In genomic region chr8:106801261-106801660, GRCm38 (mm10) we compare ENCODE assay signal across 22 mouse cellular contexts.
DNase-seq lines count a peak whose midpoint lies in the region; ATAC-seq and TF ChIP-seq lines count a peak whose summit lies in the region.
"Had no signal": no experiment of that assay in that cellular context is flagged by ENCODE, and none has a peak within 500 bp of the region (broad histone marks: within the 10 kb centered on the region; RNA-seq: fewer than 3 reads in every experiment).

No protein-coding gene starts in this region.

- peaks cover 5% of the 10 kb centered on the region for H3K4me1 ChIP-seq in heart, adult 2 months (ENCODE audit: control insufficient read depth, insufficient read depth, low read length)
- 0 out of 2 replicates have a peak, but pooled peaks cover 2% of the 10 kb centered on the region for H3K4me1 ChIP-seq in heart, embryonic 12.5 days (replicated peaks)
- peaks cover 31% of the 10 kb centered on the region for H3K4me1 ChIP-seq in kidney, embryonic 16.5 days (ENCODE audit: insufficient read depth, low read length)
- peaks cover 12% of the 10 kb centered on the region for H3K4me1 ChIP-seq in brown adipose tissue, adult 24 weeks (ENCODE audit: control insufficient read depth, insufficient read depth, insufficient read length, low read length)
- H3K4me1 ChIP-seq: forebrain, embryonic 13.5 days; heart, embryonic 13.5 days had no signal

- H3K27ac ChIP-seq in heart, adult 2 months = peak overlapping the region; percentile 20; the same call in 1 of the 2 replicates
- no peak overlapping the region for H3K27ac ChIP-seq in heart, embryonic 12.5 days (ENCODE audit: poor library complexity, severe bottlenecking)
- peak overlapping the region; percentile 86 for H3K27ac ChIP-seq in kidney, embryonic 16.5 days (ENCODE audit: low read length)
- H3K27ac ChIP-seq in brown adipose tissue, adult 24 weeks (replicated peaks; ENCODE audit: low read depth, low read length) = peak overlapping the region; percentile 62
- H3K27ac ChIP-seq: forebrain, embryonic 10.5 days; forebrain, embryonic 13.5 days; heart, embryonic 13.5 days; hindbrain, embryonic 14.5 days; hindbrain, postnatal 0 days had no signal

- intact Hi-C loops in heart, adult 2 months (cut with DNase I) = no loop called here

- no peak for TF ChIP-seq EP300 in heart, adult 2 months (IDR thresholded peaks at IDR 0.05; ENCODE audit: insufficient read depth, low read depth, low read length)

- no peak overlapping the region for H3K4me3 ChIP-seq in heart, adult 2 months
- no peak overlapping the region for H3K4me3 ChIP-seq in heart, embryonic 12.5 days
- H3K4me3 ChIP-seq in kidney, embryonic 16.5 days (ENCODE audit: low read length) = no peak overlapping the region
- no peak overlapping the region for H3K4me3 ChIP-seq in brown adipose tissue, adult 24 weeks (ENCODE audit: insufficient read depth, low read depth, low read length)
- H3K4me3 ChIP-seq: forebrain, embryonic 10.5 days; forebrain, embryonic 13.5 days; heart, embryonic 13.5 days had no signal

- H3K4me2 ChIP-seq in heart, embryonic 12.5 days = no peak overlapping the region
- no peak overlapping the region for H3K4me2 ChIP-seq in kidney, embryonic 16.5 days (replicated peaks; ENCODE audit: low read depth, low read length)
- H3K4me2 ChIP-seq: forebrain, embryonic 13.5 days; heart, embryonic 13.5 days; hindbrain, embryonic 14.5 days had no signal

- TF ChIP-seq POLR2A in heart, adult 2 months (IDR thresholded peaks at IDR 0.05; ENCODE audit: insufficient read depth, low read depth, low read length) = no peak

- DNase-seq in heart, adult 2 months = peak in 1 of 2 experiments; percentile 8
- DNase-seq in kidney, adult 18-20 months = no peak
- peak; percentile 41 to 57 for DNase-seq in natural killer cell, adult 2 months (ENCODE audit: low spot score in 2 of 2)
- DNase-seq: adrenal gland, adult 2 months; adrenal gland, postnatal 25 days; cerebellum, adult 18-20 months; cerebellum, adult 9-10 months; cerebellum, postnatal 14 days; gastrocnemius, postnatal 25 days; heart, postnatal 14 days; heart, postnatal 4 days had no signal

- peaks cover 2% of the 10 kb centered on the region for H3K36me3 ChIP-seq in heart, adult 2 months (ENCODE audit: control insufficient read depth, insufficient read depth, low read length)
- H3K36me3 ChIP-seq in heart, embryonic 12.5 days = peaks cover 3% of the 10 kb centered on the region; the same call in 1 of the 2 replicates
- H3K36me3 ChIP-seq in kidney, embryonic 16.5 days (ENCODE audit: insufficient read depth, low read length) = no peaks in the 10 kb centered on the region; the same call in 1 of the 2 replicates
- H3K36me3 ChIP-seq: heart, embryonic 13.5 days had no signal

- ATAC-seq in heart, embryonic 12.5 days (ENCODE audit: insufficient number of reproducible peaks, low FRiP score) = no peak
- ATAC-seq in kidney, embryonic 16.5 days (ENCODE audit: low FRiP score, low TSS enrichment) = no peak
- ATAC-seq: CD4-positive, CD25-positive, alpha-beta regulatory T cell, adult 4 months; forebrain, embryonic 13.5 days; forebrain, embryonic 16.5 days; hindbrain, postnatal 0 days; inflammation-experienced regulatory T-cells, adult 6 months had no signal

- no peaks in the 10 kb centered on the region for H3K79me2 ChIP-seq in heart, adult 2 months (replicated peaks; ENCODE audit: control insufficient read depth, insufficient read depth, low read length)

- no peak for TF ChIP-seq CTCF in heart, adult 2 months (IDR thresholded peaks at IDR 0.05)

- no peak overlapping the region for H3K9ac ChIP-seq in heart, adult 2 months (ENCODE audit: low read depth, low read length)
- H3K9ac ChIP-seq in heart, embryonic 12.5 days = no peak overlapping the region
- no peak overlapping the region for H3K9ac ChIP-seq in kidney, embryonic 16.5 days (replicated peaks; ENCODE audit: low read length)
- H3K9ac ChIP-seq: forebrain, embryonic 13.5 days; heart, embryonic 13.5 days; hindbrain, embryonic 14.5 days had no signal

- WGBS in heart, adult 2 months = 77% methylated on average over 11 of the region's 11 CpGs
- WGBS in heart, embryonic 12.5 days = 89% methylated on average over 11 of the region's 11 CpGs
- WGBS in kidney, embryonic 16.5 days = 80% methylated on average over 11 of the region's 11 CpGs

- H3K27me3 ChIP-seq in heart, adult 2 months (ENCODE audit: control insufficient read depth, insufficient read depth, low read length) = no peaks in the 10 kb centered on the region
- H3K27me3 ChIP-seq in heart, embryonic 12.5 days (replicated peaks) = no peaks in the 10 kb centered on the region
- H3K27me3 ChIP-seq in kidney, embryonic 16.5 days (ENCODE audit: insufficient read depth, low read length) = no peaks in the 10 kb centered on the region
- H3K27me3 ChIP-seq: forebrain, embryonic 13.5 days; heart, embryonic 13.5 days had no signal

- H3K9me3 ChIP-seq in heart, embryonic 12.5 days (replicated peaks) = 0 out of 2 replicates have a peak, but pooled peaks cover 4% of the 10 kb centered on the region
- no peaks in the 10 kb centered on the region for H3K9me3 ChIP-seq in kidney, embryonic 16.5 days (ENCODE audit: low read length)
- H3K9me3 ChIP-seq: heart, embryonic 13.5 days had no signal
